Mouse (Mus musculus) hindbrain, postnatal 0 days (tissue): ENCODE measurements at regions not wholly inside any gene's neighbourhood (a gene's known extent, or its start where the extent isn't known, plus 50 kb on each side); places are given as distances from the start of the nearest gene placed in this dataset.
"Not testable (repeated sequence)": the region's sequence is repeated elsewhere in the genome, so short reads cannot be mapped to it uniquely, and the experiment has no call there.

Experiments
- ATAC-seq: fragments of 200-750 bp; cut with Nextera tagmentation; 2 replicates; pipeline ENCODE4 v1.8.0; 2017; ENCODE audit warnings: mild to moderate bottlenecking, moderate TSS enrichment, moderate library complexity
- DNase-seq: peaks from one replicate; pipeline ENCODE4 v3.0.0-alpha.2; 2015; ENCODE audit warnings: low spot score
- H3K27ac ChIP-seq: fragments of 300-500 bp; sonication (generic); 2 replicates; pipeline ENCODE4 v1.5.1; 2014; ENCODE audit warnings: mild to moderate bottlenecking
- H3K27me3 ChIP-seq: fragments of 300-500 bp; sonication (generic); 2 replicates; pipeline ENCODE4 v1.6.1; 2014; ENCODE audit warnings: low read length, mixed read lengths; ENCODE audit not compliant: insufficient read depth
- H3K36me3 ChIP-seq: fragments of 300-500 bp; sonication (generic); 2 replicates; pipeline ENCODE4 v1.6.1; 2014; ENCODE audit warnings: low read length, mixed read lengths; ENCODE audit not compliant: insufficient read depth
- H3K4me1 ChIP-seq: fragments of 300-500 bp; sonication (generic); 2 replicates; pipeline ENCODE4 v1.6.1; 2014; ENCODE audit warnings: antibody characterized with exemption, low read length, mixed read lengths; ENCODE audit not compliant: insufficient read depth
- H3K4me2 ChIP-seq: fragments of 300-500 bp; sonication (generic); 2 replicates; pipeline ENCODE4 v1.6.1; 2014; ENCODE audit warnings: low read depth, mild to moderate bottlenecking, low read length, moderate library complexity, mixed read lengths
- H3K4me3 ChIP-seq: fragments of 300-500 bp; sonication (generic); 2 replicates; pipeline ENCODE4 v1.5.1; 2014; ENCODE audit warnings: low read length
- H3K9ac ChIP-seq: fragments of 300-500 bp; sonication (generic); replicated peaks from 2 replicates; pipeline ENCODE4 v1.6.1; 2014; ENCODE audit warnings: mild to moderate bottlenecking, low read length, moderate library complexity, mixed read lengths
- H3K9me3 ChIP-seq: fragments of 300-500 bp; sonication (generic); 2 replicates; pipeline ENCODE4 v1.6.1; 2016; ENCODE audit warnings: low read length, mixed read lengths
- CTCF ChIP-seq: IDR thresholded peaks from 2 replicates; pipeline ENCODE4 v1.5.1; 2016; ENCODE audit warnings: antibody characterized with exemption, control low read depth, low read depth
- WGBS: fragments of 180-500 bp; shearing (Covaris S2); extraction: QIAGEN DNeasy Blood & Tissue Kit; methylation state at CpG from one replicate; pipeline ENCODE4 v1.1.7; 2014; 5-methylcytosine and 5-hydroxymethylcytosine counted together

DNA sequence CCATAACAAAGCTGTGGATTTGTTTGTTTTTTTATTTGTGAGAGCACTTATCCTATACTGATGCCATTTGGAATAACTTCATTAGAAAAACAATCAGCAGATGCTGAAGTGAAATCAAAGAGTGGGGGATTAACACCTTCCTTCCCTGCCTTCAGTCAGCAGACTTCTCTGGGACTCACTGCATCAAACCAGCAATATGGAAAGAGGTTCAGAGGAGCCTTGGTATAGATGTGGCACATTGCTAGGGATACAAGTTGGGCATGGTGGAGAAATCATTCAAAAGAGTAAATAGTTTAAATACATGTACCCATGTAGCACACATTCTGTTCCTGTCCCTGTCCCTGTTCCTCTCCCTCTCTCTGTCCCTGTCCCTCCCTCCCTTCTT lies 364.0 kb upstream of the Rgs18 start:
- no peak for ATAC-seq
- TF ChIP-seq CTCF = no peak
- Histone ChIP-seq H3K27me3 (no peaks in the 10 kb centered on the region), H3K9me3 (no peaks in the 10 kb centered on the region), H3K4me2 (no peak overlapping the region), H3K4me3 (no peak overlapping the region), H3K9ac (no peak overlapping the region), H3K27ac (no peak overlapping the region), H3K4me1 (no peaks in the 10 kb centered on the region), H3K36me3 (no peaks in the 10 kb centered on the region)
- DNase-seq = no peak

DNA sequence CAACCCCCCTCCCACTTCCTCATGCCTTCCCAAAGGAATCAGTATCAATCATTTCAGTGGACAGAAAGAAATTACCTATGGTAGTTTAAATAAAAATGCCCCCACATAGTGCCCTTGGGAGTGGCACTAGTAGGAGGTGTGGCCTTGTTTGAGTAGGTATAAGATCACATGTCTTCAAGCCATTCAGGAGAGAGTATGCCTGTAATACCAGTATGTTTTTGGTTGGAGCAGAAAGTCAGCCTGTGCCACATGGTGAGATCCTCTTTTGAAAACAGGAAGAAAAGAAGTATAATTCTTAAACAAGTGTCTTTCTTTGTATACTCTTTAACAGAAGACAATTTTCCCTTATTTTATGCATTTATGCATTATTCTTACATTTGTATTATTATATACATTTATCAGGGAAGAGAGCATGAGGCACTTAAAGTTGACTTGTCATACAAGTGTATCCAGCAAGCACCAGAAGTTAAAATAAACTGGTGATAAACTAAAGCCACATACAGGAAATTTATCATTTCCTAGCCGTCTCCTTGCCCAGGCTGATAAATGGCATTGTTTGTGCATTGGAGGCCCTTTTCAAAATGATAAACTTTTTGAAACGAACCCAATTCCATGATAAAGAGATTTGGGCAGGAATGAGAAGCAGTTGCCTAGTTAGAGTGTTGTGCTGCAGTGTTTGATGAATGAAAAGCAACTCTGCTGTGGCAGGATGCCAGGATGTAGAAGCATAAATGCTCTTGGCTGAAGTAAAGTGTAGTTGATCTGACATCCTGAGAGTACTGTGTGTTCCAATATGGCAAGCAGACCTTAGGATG lies 363.4 kb upstream of the Rgs18 start:
- no peak overlapping the region for H3K27ac ChIP-seq
- no peaks in the 10 kb centered on the region for H3K27me3 ChIP-seq
- no peak overlapping the region for H3K9ac ChIP-seq
- H3K4me1 ChIP-seq = no peaks in the 10 kb centered on the region
- H3K9me3 ChIP-seq = no peaks in the 10 kb centered on the region
- no peaks in the 10 kb centered on the region for H3K36me3 ChIP-seq
- no peak overlapping the region for H3K4me3 ChIP-seq
- peak; percentile 67 for DNase-seq
- ATAC-seq = no peak
- H3K4me2 ChIP-seq = no peak overlapping the region
- TF ChIP-seq CTCF = no peak
- 35% methylated on average over 2 of the region's 2 CpGs for WGBS

DNA sequence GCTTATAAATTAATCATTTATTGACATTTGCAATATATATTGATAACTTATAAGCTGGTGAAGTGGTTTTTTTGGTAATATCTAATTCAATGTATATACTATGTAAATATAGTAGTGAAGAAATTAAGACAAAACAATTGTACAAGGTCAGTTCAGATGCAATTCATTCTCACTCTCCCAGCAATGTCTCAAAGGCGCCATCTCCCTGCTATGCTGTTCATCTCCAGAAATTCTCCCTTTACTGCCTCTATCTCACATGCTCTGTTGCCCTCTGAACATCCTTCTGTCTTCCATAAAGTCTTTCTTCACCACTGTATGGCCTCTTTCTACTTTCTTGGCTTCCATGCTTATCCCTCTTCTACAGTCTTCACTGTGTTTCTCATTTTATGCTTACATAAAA lies 355.8 kb upstream of the Rgs18 start:
- DNase-seq = no peak
- no peaks in the 10 kb centered on the region for H3K4me1 ChIP-seq
- no peak for ATAC-seq
- no peak overlapping the region for H3K4me2 ChIP-seq
- H3K4me3 ChIP-seq = no peak overlapping the region
- WGBS = 83% methylated on average over 1 of the region's 1 CpGs
- no peaks in the 10 kb centered on the region for H3K27me3 ChIP-seq
- no peak overlapping the region for H3K9ac ChIP-seq
- H3K27ac ChIP-seq = no peak overlapping the region
- no peak for TF ChIP-seq CTCF
- H3K9me3 ChIP-seq = no peaks in the 10 kb centered on the region
- H3K36me3 ChIP-seq = no peaks in the 10 kb centered on the region

DNA sequence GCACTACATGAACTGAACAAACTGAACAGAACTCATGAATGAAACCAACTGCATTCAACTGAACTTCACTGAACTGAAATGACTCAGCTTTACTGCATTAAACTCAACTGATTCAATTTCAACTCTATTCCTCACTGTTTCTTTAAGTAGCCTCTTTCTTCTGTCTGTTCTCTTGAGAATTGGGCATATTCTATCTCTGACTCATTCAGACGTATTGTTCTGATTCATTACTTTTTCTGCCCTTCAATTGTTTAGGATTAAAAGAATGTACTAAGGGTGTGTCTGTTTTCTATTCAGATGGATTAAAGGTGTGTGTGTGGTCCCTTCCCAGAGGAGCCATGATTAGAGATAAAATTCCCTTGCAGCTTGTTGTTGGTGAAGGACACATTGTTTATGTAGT lies 337.9 kb upstream of the Rgs18 start:
- no peaks in the 10 kb centered on the region for H3K9me3 ChIP-seq
- no peak overlapping the region for H3K4me2 ChIP-seq
- H3K4me1 ChIP-seq = no peaks in the 10 kb centered on the region
- DNase-seq (no peak), ATAC-seq (no peak)
- no peaks in the 10 kb centered on the region for H3K27me3 ChIP-seq
- H3K27ac ChIP-seq = no peak overlapping the region
- no peak overlapping the region for H3K4me3 ChIP-seq
- no peak overlapping the region for H3K9ac ChIP-seq
- 79% methylated on average over 1 of the region's 1 CpGs for WGBS
- no peak for TF ChIP-seq CTCF
- no peaks in the 10 kb centered on the region for H3K36me3 ChIP-seq

DNA sequence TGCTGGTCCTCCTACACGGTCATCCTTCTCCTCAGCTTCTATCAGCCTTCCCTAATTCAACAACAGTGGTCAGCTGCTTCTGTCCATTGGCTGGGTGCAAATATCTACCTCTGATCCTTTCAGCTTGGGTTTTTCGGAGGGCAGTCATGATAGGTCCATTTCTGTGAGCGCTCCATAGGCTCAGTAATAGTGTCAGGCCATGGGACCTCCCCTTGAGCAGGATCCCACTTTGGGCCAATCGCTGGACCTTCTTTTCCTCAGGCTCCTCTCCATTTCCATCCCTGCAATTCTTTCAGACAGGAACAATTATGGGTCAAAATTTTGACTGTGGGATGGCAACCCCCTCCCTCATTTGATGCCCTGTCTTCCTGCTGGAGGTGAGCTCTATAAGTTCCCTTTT lies 331.5 kb upstream of the Rgs18 start:
- not testable (repeated sequence) for H3K27me3 ChIP-seq, DNase-seq, H3K4me3 ChIP-seq, H3K36me3 ChIP-seq, H3K9ac ChIP-seq, ATAC-seq, H3K4me2 ChIP-seq, H3K9me3 ChIP-seq, H3K4me1 ChIP-seq, H3K27ac ChIP-seq
- 81% methylated on average over 4 of the region's 4 CpGs for WGBS

DNA sequence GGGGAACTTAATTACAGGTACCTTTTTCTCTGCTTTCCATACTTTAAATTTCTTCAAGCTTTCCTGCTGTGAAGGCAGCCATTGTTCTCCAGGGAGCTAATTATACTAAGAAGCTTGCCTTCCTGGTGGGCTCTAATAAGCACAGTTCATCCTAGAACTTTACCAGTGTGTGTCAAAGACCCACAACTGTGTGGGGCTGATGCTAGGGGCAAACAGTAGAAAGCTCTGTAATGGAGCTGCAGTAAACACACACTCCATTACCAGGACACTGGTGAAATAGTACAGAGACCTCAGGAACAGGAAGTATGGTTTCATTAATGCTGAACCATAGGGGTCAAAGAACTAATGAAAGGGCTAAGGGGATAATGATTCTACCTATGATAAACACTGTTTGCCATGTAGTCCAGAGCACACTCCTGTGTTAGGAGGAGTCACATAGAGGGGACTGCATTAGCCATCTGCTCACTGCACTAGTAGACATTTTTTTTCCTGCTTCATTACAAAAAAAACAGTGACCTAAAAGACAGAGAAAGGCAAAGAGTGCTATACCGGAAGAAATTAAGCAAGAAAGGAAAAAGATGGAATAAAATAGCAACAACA lies 290.1 kb upstream of the Rgs18 start:
- 81% methylated on average over 1 of the region's 1 CpGs for WGBS
- DNase-seq (no peak), ATAC-seq (no peak)
- H3K4me1 ChIP-seq = no peaks in the 10 kb centered on the region
- H3K27ac ChIP-seq = no peak overlapping the region
- no peak overlapping the region for H3K4me3 ChIP-seq
- H3K9ac ChIP-seq = no peak overlapping the region
- H3K9me3 ChIP-seq = no peaks in the 10 kb centered on the region
- TF ChIP-seq CTCF = no peak
- H3K36me3 ChIP-seq = no peaks in the 10 kb centered on the region
- H3K27me3 ChIP-seq = no peaks in the 10 kb centered on the region
- H3K4me2 ChIP-seq = no peak overlapping the region

DNA sequence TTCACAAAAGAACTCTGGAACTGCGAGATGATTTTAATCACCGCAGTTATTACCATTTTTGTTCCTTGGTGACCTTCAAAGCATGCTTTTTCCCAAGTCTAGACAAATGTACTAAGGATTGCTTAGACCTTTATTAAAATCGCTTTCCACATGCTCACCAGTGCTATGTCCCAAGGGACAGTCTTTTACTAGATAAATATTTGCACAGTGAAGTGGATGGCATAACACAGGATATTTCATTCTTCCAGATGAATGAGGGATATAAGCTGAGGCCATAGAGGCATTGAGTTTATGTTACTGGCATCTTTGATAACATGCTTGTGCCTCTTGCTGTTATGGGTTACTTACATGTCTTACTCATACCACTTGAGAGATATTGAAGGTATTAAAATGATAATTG lies 289.1 kb upstream of the Rgs18 start:
- WGBS = 72% methylated on average over 3 of the region's 3 CpGs
- ATAC-seq (no peak), DNase-seq (no peak)
- no peaks in the 10 kb centered on the region for H3K27me3 ChIP-seq
- no peak for TF ChIP-seq CTCF
- no peak overlapping the region for H3K9ac ChIP-seq
- H3K4me2 ChIP-seq = no peak overlapping the region
- H3K4me3 ChIP-seq = no peak overlapping the region
- no peak overlapping the region for H3K27ac ChIP-seq
- no peaks in the 10 kb centered on the region for H3K4me1 ChIP-seq
- no peaks in the 10 kb centered on the region for H3K9me3 ChIP-seq
- no peaks in the 10 kb centered on the region for H3K36me3 ChIP-seq
